Mouse (Mus musculus): ENCODE results near the gene Traf2. TPM values are rescaled to one million over a fixed set of nuclear protein-coding genes. Genes with fewer than 3 reads are reported as not detected.
A peak's percentile ranks its signal among the peaks of the same experiment; 100 is the strongest.

Gene Traf2
- polyA plus RNA-seq, 1 experiment from 2014 or later: 10.6 TPM

DNA sequence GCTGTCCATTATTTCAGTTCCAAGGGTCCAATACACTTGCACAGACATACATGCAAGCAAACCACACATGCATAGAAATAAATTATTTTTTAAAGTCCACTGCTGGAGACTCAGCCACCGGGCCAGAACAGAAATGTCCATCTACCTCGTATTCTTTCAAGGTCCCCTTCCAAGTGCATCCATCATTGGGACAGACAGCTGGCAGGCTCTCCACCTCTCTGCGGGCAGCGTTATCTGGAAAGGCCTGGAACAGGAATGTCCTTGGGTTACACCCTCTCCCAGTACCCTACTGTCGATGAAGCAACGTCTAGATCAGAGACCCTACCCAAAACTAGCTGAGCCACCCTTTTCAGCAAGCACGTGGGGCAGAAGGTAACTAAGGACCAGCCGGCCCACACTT, 10.2 kb downstream of the Traf2 start:
- no peaks in the 10 kb centered on the region for H3K9me3 ChIP-seq (ENCODE audit: low read length)
- H3K4me3 ChIP-seq (ENCODE audit: low read depth, low read length): no peak overlapping the region
- H3K27me3 ChIP-seq (ENCODE audit: insufficient read depth, low read length): no peaks in the 10 kb centered on the region
- no peaks in the 10 kb centered on the region for H3K4me1 ChIP-seq (ENCODE audit: insufficient read depth)
- 85% methylated on average over 8 of the region's 8 CpGs for whole genome bisulfite sequencing (ENCODE audit: insufficient replicate concordance)
- no peak overlapping the region for H3K27ac ChIP-seq (ENCODE audit: low read depth)
- H3K4me2 ChIP-seq (ENCODE audit: low read depth, low read length): no peak overlapping the region
- TF ChIP-seq CTCF (IDR thresholded peaks at IDR 0.05; ENCODE audit: low read depth) (no peak), EP300 (IDR thresholded peaks at IDR 0.05; ENCODE audit: low read depth) (no peak)
- H3K36me3 ChIP-seq (replicated peaks; ENCODE audit: insufficient read depth, low read length): peaks cover 56% of the 10 kb centered on the region
- ATAC-seq: no peak
- DNase-seq: no peak
- H3K9ac ChIP-seq (replicated peaks): no peak overlapping the region

- H3K36me3 ChIP-seq (replicated peaks; ENCODE audit: insufficient read depth, low read length): peaks cover 63% of the 10 kb centered on the region
- WGBS (ENCODE audit: insufficient replicate concordance): 78% methylated on average over 2 of the region's 2 CpGs
- no peak overlapping the region for H3K4me2 ChIP-seq (ENCODE audit: low read depth, low read length)
- no peak for ATAC-seq
- no peak for TF ChIP-seq CTCF (IDR thresholded peaks at IDR 0.05; ENCODE audit: low read depth)
- no peak for TF ChIP-seq EP300 (IDR thresholded peaks at IDR 0.05; ENCODE audit: low read depth)
- no peak overlapping the region for H3K27ac ChIP-seq (ENCODE audit: low read depth)
- no peaks in the 10 kb centered on the region for H3K9me3 ChIP-seq (ENCODE audit: low read length)
- H3K4me1 ChIP-seq (ENCODE audit: insufficient read depth): no peaks in the 10 kb centered on the region
- no peak for DNase-seq
- H3K4me3 ChIP-seq (ENCODE audit: low read depth, low read length): no peak overlapping the region
- H3K9ac ChIP-seq (replicated peaks): no peak overlapping the region
- no peaks in the 10 kb centered on the region for H3K27me3 ChIP-seq (ENCODE audit: insufficient read depth, low read length)
These were observed 11.9 kb downstream of the Traf2 start for GRCm38 (mm10) chr2:25534866-25535182.

GRCm38 (mm10) chr2:25534178-25534865, 12.4 kb downstream of the Traf2 start:
- TF ChIP-seq CTCF (IDR thresholded peaks at IDR 0.05; ENCODE audit: low read depth) (no peak), EP300 (IDR thresholded peaks at IDR 0.05; ENCODE audit: low read depth) (no peak)
- H3K36me3 ChIP-seq (replicated peaks; ENCODE audit: insufficient read depth, low read length): peaks cover 65% of the 10 kb centered on the region
- WGBS (ENCODE audit: insufficient replicate concordance): 74% methylated on average over 3 of the region's 3 CpGs

GRCm38 (mm10) chr2:25533707-25534106, 13.0 kb downstream of the Traf2 start:
- TF ChIP-seq CTCF (IDR thresholded peaks at IDR 0.05; ENCODE audit: low read depth) (no peak), EP300 (IDR thresholded peaks at IDR 0.05; ENCODE audit: low read depth) (no peak)
- Histone ChIP-seq H3K36me3 (replicated peaks; ENCODE audit: insufficient read depth, low read length) (peaks cover 69% of the 10 kb centered on the region), H3K27ac (ENCODE audit: low read depth) (no peak overlapping the region), H3K27me3 (ENCODE audit: insufficient read depth, low read length) (no peaks in the 10 kb centered on the region), H3K9me3 (ENCODE audit: low read length) (no peaks in the 10 kb centered on the region), H3K4me1 (ENCODE audit: insufficient read depth) (no peaks in the 10 kb centered on the region), H3K9ac (replicated peaks) (no peak overlapping the region), H3K4me3 (ENCODE audit: low read depth, low read length) (no peak overlapping the region), H3K4me2 (ENCODE audit: low read depth, low read length) (no peak overlapping the region)
- DNase-seq (no peak), ATAC-seq (no peak)
- 89% methylated on average over 2 of the region's 2 CpGs for WGBS (ENCODE audit: insufficient replicate concordance)

More at GRCm38 (mm10) chr2:25534178-25534865, 12.4 kb downstream of the Traf2 start:
- no peak overlapping the region for H3K27ac ChIP-seq (ENCODE audit: low read depth)
- peak; percentile 71 for ATAC-seq
- H3K4me2 ChIP-seq (ENCODE audit: low read depth, low read length): no peak overlapping the region
- H3K4me3 ChIP-seq (ENCODE audit: low read depth, low read length): no peak overlapping the region
- H3K27me3 ChIP-seq (ENCODE audit: insufficient read depth, low read length): no peaks in the 10 kb centered on the region
- no peak for DNase-seq
- no peak overlapping the region for H3K9ac ChIP-seq (replicated peaks)
- H3K9me3 ChIP-seq (ENCODE audit: low read length): no peaks in the 10 kb centered on the region
- H3K4me1 ChIP-seq (ENCODE audit: insufficient read depth): no peaks in the 10 kb centered on the region

DNA sequence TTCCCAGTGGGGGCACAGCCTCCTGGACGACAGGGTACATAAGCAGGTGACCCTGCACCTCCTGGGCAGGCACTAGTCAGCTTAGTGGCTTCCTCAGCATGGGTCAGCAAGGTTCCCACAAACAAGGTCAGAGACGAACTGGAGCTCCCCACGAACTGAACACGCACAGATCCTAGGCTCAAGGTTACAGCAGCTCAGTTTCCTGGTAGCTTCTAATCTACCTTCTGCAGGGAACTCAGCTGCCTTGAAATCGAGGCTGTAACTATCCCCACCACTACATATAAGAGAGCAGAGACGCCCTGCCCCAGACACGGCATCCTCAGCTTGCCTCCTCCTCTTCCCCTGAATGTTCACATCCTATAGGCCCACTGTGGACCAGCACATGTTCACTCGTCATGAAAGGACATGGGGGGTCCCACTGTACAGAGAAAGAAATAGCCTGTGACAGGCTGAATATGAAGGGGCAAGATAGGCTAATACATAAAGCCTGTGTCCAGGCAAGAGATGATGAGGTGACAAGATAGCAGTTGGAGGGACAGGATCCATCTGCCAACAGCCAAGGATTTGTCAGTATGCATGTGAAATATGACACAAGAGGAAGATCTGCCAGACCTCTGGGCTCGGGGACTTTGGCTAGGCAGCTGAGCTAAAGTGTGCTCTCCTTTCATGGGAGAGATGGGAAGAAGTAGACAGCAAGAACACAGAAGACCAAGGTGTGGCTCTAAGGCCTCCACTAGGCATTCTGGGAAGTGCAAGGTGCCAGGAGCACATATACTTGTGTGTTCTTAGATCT, 20.0 kb downstream of the Traf2 start:
- no peak overlapping the region for H3K4me3 ChIP-seq (ENCODE audit: low read depth, low read length)
- H3K9ac ChIP-seq (replicated peaks): no peak overlapping the region
- peaks cover 79% of the 10 kb centered on the region for H3K36me3 ChIP-seq (replicated peaks; ENCODE audit: insufficient read depth, low read length)
- H3K4me1 ChIP-seq (ENCODE audit: insufficient read depth): no peaks in the 10 kb centered on the region
- H3K4me2 ChIP-seq (ENCODE audit: low read depth, low read length): no peak overlapping the region
- ATAC-seq: no peak
- WGBS (ENCODE audit: insufficient replicate concordance): 78% methylated on average over 9 of the region's 9 CpGs
- no peaks in the 10 kb centered on the region for H3K9me3 ChIP-seq (ENCODE audit: low read length)
- no peaks in the 10 kb centered on the region for H3K27me3 ChIP-seq (ENCODE audit: insufficient read depth, low read length)
- no peak for DNase-seq
- TF ChIP-seq CTCF (IDR thresholded peaks at IDR 0.05; ENCODE audit: low read depth) (no peak), EP300 (IDR thresholded peaks at IDR 0.05; ENCODE audit: low read depth) (no peak)
- no peak overlapping the region for H3K27ac ChIP-seq (ENCODE audit: low read depth)

DNA sequence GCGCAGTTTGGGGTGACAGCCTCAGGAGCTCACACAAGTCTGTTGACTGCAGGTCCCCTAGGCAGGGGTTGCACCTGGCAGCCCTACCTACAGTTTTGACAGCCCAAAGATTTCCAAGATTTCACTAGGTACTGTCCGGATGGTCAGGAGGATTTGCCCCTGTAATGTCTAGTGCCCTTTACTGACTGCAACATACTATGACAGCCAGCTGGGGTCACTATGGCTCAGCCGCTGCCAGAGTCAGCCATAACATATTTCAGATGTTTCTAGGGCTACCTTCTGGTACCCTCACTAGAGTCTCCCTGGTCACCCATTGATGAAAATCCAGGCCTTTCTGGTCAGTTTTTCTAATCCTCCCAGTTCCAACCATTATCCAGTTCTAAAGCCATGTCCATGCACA, 36.8 kb downstream of the Traf2 start:
- Histone ChIP-seq H3K36me3 (replicated peaks; ENCODE audit: insufficient read depth, low read length) (peaks cover 5% of the 10 kb centered on the region; the same call in 1 of the 2 replicates), H3K4me2 (ENCODE audit: low read depth, low read length) (no peak overlapping the region), H3K27ac (ENCODE audit: low read depth) (no peak overlapping the region), H3K4me1 (ENCODE audit: insufficient read depth) (no peaks in the 10 kb centered on the region), H3K9me3 (ENCODE audit: low read length) (no peaks in the 10 kb centered on the region), H3K27me3 (ENCODE audit: insufficient read depth, low read length) (no peaks in the 10 kb centered on the region), H3K4me3 (ENCODE audit: low read depth, low read length) (no peak overlapping the region), H3K9ac (replicated peaks) (no peak overlapping the region)
- DNase-seq (no peak), ATAC-seq (no peak)
- 65% methylated on average over 3 of the region's 3 CpGs for WGBS (ENCODE audit: insufficient replicate concordance)
- TF ChIP-seq CTCF (IDR thresholded peaks at IDR 0.05; ENCODE audit: low read depth) (peak; percentile 54), EP300 (IDR thresholded peaks at IDR 0.05; ENCODE audit: low read depth) (no peak)

Data from liver, postnatal 0 days (tissue).